Mouse (Mus musculus) forebrain, embryonic 12.5 days (tissue): Measurements from ENCODE around the gene Kcnj16. TPM values are rescaled to one million over a fixed set of nuclear protein-coding genes. Genes with fewer than 3 reads are reported as not detected.

Experiments
- ATAC-seq: fragments of 200-750 bp; cut with Nextera tagmentation; 2 replicates; pipeline ENCODE4 v1.8.0; 2017; ENCODE audit warnings: moderate TSS enrichment; ENCODE audit not compliant: low FRiP score
- H3K27ac ChIP-seq: fragments of 300-500 bp; sonication (generic); 2 replicates; pipeline ENCODE4 v1.5.1; 2016; ENCODE audit warnings: mild to moderate bottlenecking
- H3K27me3 ChIP-seq: fragments of 300-500 bp; sonication (generic); 2 replicates; pipeline ENCODE4 v1.6.1; 2016; ENCODE audit warnings: mild to moderate bottlenecking
- H3K36me3 ChIP-seq: fragments of 300-500 bp; sonication (generic); replicated peaks from 2 replicates; pipeline ENCODE4 v1.6.1; 2016; ENCODE audit warnings: mild to moderate bottlenecking
- H3K4me1 ChIP-seq: fragments of 300-500 bp; sonication (generic); 2 replicates; pipeline ENCODE4 v1.6.1; 2016
- H3K4me2 ChIP-seq: fragments of 300-500 bp; sonication (generic); 2 replicates; pipeline ENCODE4 v1.6.1; 2016; ENCODE audit warnings: mild to moderate bottlenecking, moderate library complexity
- H3K4me3 ChIP-seq: fragments of 300-500 bp; sonication (generic); replicated peaks from 2 replicates; pipeline ENCODE4 v1.5.1; 2016; ENCODE audit warnings: mild to moderate bottlenecking
- H3K9ac ChIP-seq: fragments of 300-500 bp; sonication (generic); 2 replicates; pipeline ENCODE4 v1.6.1; 2016; ENCODE audit warnings: mild to moderate bottlenecking
- H3K9me3 ChIP-seq: fragments of 300-500 bp; sonication (generic); 2 replicates; pipeline ENCODE4 v1.6.1; 2016
- WGBS: fragments of 180-500 bp; shearing (Covaris S2); methylation state at CpG from one replicate; pipeline ENCODE4 v1.1.7; 2016; 5-methylcytosine and 5-hydroxymethylcytosine counted together
- polyA plus RNA-seq: library from polyadenylated mRNA; unstranded; fragments of >200 nt; fragmentation: Nextera tagmentation; extraction: Ambion mirVana; gene quantifications from 2 replicates; pipeline ENCODE4 v1.2.1, GENCODE M21; 2016

Gene Kcnj16
- not detected in 2 replicates for polyA plus RNA-seq

- no peak within 1 kb of the TSS for H3K4me2 ChIP-seq
- H3K27me3 ChIP-seq, result no peaks in the 10 kb centered on the region
- no peaks in the 10 kb centered on the region for H3K4me1 ChIP-seq
- ATAC-seq, result no peak
- no peaks in the 10 kb centered on the region for H3K36me3 ChIP-seq
- no peak within 1 kb of the TSS for H3K9ac ChIP-seq
- H3K27ac ChIP-seq, result no peak within 1 kb of the TSS
- H3K4me3 ChIP-seq, result no peak within 1 kb of the TSS
- WGBS, result 68% methylated on average over 4 of the region's 4 CpGs
- H3K9me3 ChIP-seq, result no peaks in the 10 kb centered on the region
Observed at GRCm38 (mm10) chr11:110967762-110968135, at the start of gene Kcnj16. Kcnj16 (plus strand) TSS chr11:110968033.

GRCm38 (mm10) chr11:110918808-110919465, 48.9 kb upstream of the Kcnj16 start:
- H3K4me1 ChIP-seq, result no peaks in the 10 kb centered on the region
- no peak overlapping the region for H3K4me3 ChIP-seq
- H3K9ac ChIP-seq, result no peak overlapping the region
- H3K4me2 ChIP-seq, result no peak overlapping the region
- no peak for ATAC-seq
- H3K27ac ChIP-seq, result no peak overlapping the region
- no peaks in the 10 kb centered on the region for H3K27me3 ChIP-seq
- WGBS, result 88% methylated on average over 5 of the region's 5 CpGs
- no peaks in the 10 kb centered on the region for H3K9me3 ChIP-seq
- H3K36me3 ChIP-seq, result no peaks in the 10 kb centered on the region

GRCm38 (mm10) chr11:110935699-110936098, 32.1 kb upstream of the Kcnj16 start:
- ATAC-seq, result no peak

GRCm38 (mm10) chr11:110942280-110942679, 25.6 kb upstream of the Kcnj16 start:
- Histone ChIP-seq H3K9ac (no peak overlapping the region), H3K4me2 (no peak overlapping the region), H3K27ac (no peak overlapping the region), H3K4me3 (no peak overlapping the region), H3K36me3 (no peaks in the 10 kb centered on the region), H3K4me1 (no peaks in the 10 kb centered on the region; the same call in 1 of the 2 replicates), H3K27me3 (no peaks in the 10 kb centered on the region), H3K9me3 (no peaks in the 10 kb centered on the region)
- WGBS, result 34% methylated on average over 3 of the region's 3 CpGs
- ATAC-seq, result no peak

More at GRCm38 (mm10) chr11:110935699-110936098, 32.1 kb upstream of the Kcnj16 start:
- Histone ChIP-seq H3K4me2 (no peak overlapping the region), H3K36me3 (no peaks in the 10 kb centered on the region), H3K4me1 (no peaks in the 10 kb centered on the region), H3K27ac (no peak overlapping the region), H3K9ac (no peak overlapping the region), H3K9me3 (no peaks in the 10 kb centered on the region), H3K4me3 (no peak overlapping the region), H3K27me3 (no peaks in the 10 kb centered on the region)
- 65% methylated on average over 3 of the region's 3 CpGs for WGBS

GRCm38 (mm10) chr11:110942695-110943135, 25.1 kb upstream of the Kcnj16 start:
- ATAC-seq, result no peak
- WGBS, result 61% methylated on average over 6 of the region's 6 CpGs
- no peaks in the 10 kb centered on the region for H3K36me3 ChIP-seq

GRCm38 (mm10) chr11:110956665-110957064, 11.2 kb upstream of the Kcnj16 start:
- Histone ChIP-seq H3K4me2 (no peak overlapping the region), H3K27me3 (no peaks in the 10 kb centered on the region), H3K36me3 (no peaks in the 10 kb centered on the region), H3K9me3 (no peaks in the 10 kb centered on the region), H3K27ac (no peak overlapping the region), H3K4me1 (peaks cover 2% of the 10 kb centered on the region; the same call in 1 of the 2 replicates), H3K9ac (no peak overlapping the region), H3K4me3 (no peak overlapping the region)
- 60% methylated on average over 7 of the region's 7 CpGs for WGBS
- no peak for ATAC-seq

More at GRCm38 (mm10) chr11:110942695-110943135, 25.1 kb upstream of the Kcnj16 start:
- no peak overlapping the region for H3K4me3 ChIP-seq
- H3K9me3 ChIP-seq, result no peaks in the 10 kb centered on the region
- H3K9ac ChIP-seq, result no peak overlapping the region
- no peaks in the 10 kb centered on the region for H3K27me3 ChIP-seq
- no peak overlapping the region for H3K4me2 ChIP-seq
- H3K27ac ChIP-seq, result no peak overlapping the region
- H3K4me1 ChIP-seq, result no peaks in the 10 kb centered on the region; the same call in 1 of the 2 replicates

GRCm38 (mm10) chr11:110961592-110962021, 6.2 kb upstream of the Kcnj16 start:
- ATAC-seq, result no peak
- H3K4me1 ChIP-seq, result peaks cover 4% of the 10 kb centered on the region; the same call in 1 of the 2 replicates
- no peak overlapping the region for H3K9ac ChIP-seq
- no peaks in the 10 kb centered on the region for H3K9me3 ChIP-seq
- 0 out of 2 replicates have a peak overlapping the region, but pooled peaks have one; percentile 31 for H3K27ac ChIP-seq
- WGBS, result 20% methylated on average over 5 of the region's 5 CpGs
- H3K36me3 ChIP-seq, result no peaks in the 10 kb centered on the region
- H3K4me2 ChIP-seq, result no peak overlapping the region
- H3K27me3 ChIP-seq, result no peaks in the 10 kb centered on the region
- H3K4me3 ChIP-seq, result no peak overlapping the region

- H3K27me3 ChIP-seq, result no peaks in the 10 kb centered on the region
- no peak overlapping the region for H3K4me2 ChIP-seq
- no peak overlapping the region for H3K27ac ChIP-seq
- no peak for ATAC-seq
- H3K9me3 ChIP-seq, result no peaks in the 10 kb centered on the region
- WGBS, result 80% methylated on average over 11 of the region's 11 CpGs
- no peak overlapping the region for H3K4me3 ChIP-seq
- no peak overlapping the region for H3K9ac ChIP-seq
- no peaks in the 10 kb centered on the region; the same call in 1 of the 2 replicates for H3K4me1 ChIP-seq
- H3K36me3 ChIP-seq, result no peaks in the 10 kb centered on the region
Observed at GRCm38 (mm10) chr11:110967019-110967761, 643 bp upstream of the Kcnj16 start.

GRCm38 (mm10) chr11:110968901-110969300, 1.1 kb downstream of the Kcnj16 start:
- Histone ChIP-seq H3K27me3 (no peaks in the 10 kb centered on the region), H3K4me2 (no peak overlapping the region), H3K4me1 (no peaks in the 10 kb centered on the region), H3K9ac (no peak overlapping the region), H3K27ac (no peak overlapping the region), H3K4me3 (no peak overlapping the region), H3K36me3 (no peaks in the 10 kb centered on the region), H3K9me3 (no peaks in the 10 kb centered on the region)
- no peak for ATAC-seq

- WGBS, result 87% methylated on average over 1 of the region's 1 CpGs
- no peak overlapping the region for H3K27ac ChIP-seq
Observed at GRCm38 (mm10) chr11:110985508-110985907, 17.7 kb downstream of the Kcnj16 start.

GRCm38 (mm10) chr11:110985949-110986348, 18.1 kb downstream of the Kcnj16 start:
- no peak overlapping the region for H3K27ac ChIP-seq

More at GRCm38 (mm10) chr11:110985508-110985907, 17.7 kb downstream of the Kcnj16 start:
- no peaks in the 10 kb centered on the region for H3K36me3 ChIP-seq
- no peak for ATAC-seq
- no peaks in the 10 kb centered on the region for H3K9me3 ChIP-seq
- no peak overlapping the region for H3K9ac ChIP-seq
- H3K4me3 ChIP-seq, result no peak overlapping the region
- peaks cover 3% of the 10 kb centered on the region; the same call in 1 of the 2 replicates for H3K4me1 ChIP-seq
- no peak overlapping the region for H3K4me2 ChIP-seq
- no peaks in the 10 kb centered on the region for H3K27me3 ChIP-seq

GRCm38 (mm10) chr11:110993616-110994015, 25.8 kb downstream of the Kcnj16 start:
- Histone ChIP-seq H3K4me3 (no peak overlapping the region), H3K4me2 (no peak overlapping the region), H3K9ac (no peak overlapping the region), H3K9me3 (no peaks in the 10 kb centered on the region), H3K36me3 (no peaks in the 10 kb centered on the region), H3K27me3 (no peaks in the 10 kb centered on the region), H3K27ac (no peak overlapping the region), H3K4me1 (no peaks in the 10 kb centered on the region)
- ATAC-seq, result no peak
- WGBS, result 78% methylated on average over 4 of the region's 4 CpGs

More at GRCm38 (mm10) chr11:110985949-110986348, 18.1 kb downstream of the Kcnj16 start:
- Histone ChIP-seq H3K4me3 (no peak overlapping the region), H3K4me1 (peaks cover 3% of the 10 kb centered on the region; the same call in 1 of the 2 replicates), H3K36me3 (no peaks in the 10 kb centered on the region), H3K9ac (no peak overlapping the region), H3K4me2 (no peak overlapping the region), H3K27me3 (no peaks in the 10 kb centered on the region), H3K9me3 (no peaks in the 10 kb centered on the region)
- ATAC-seq, result no peak
- 41% methylated on average over 3 of the region's 3 CpGs for WGBS
